Mouse (Mus musculus): ENCODE measurements at regions not wholly inside any gene's neighbourhood (a gene's known extent, or its start where the extent isn't known, plus 50 kb on each side); places are given as distances from the start of the nearest gene placed in this dataset.

DNA sequence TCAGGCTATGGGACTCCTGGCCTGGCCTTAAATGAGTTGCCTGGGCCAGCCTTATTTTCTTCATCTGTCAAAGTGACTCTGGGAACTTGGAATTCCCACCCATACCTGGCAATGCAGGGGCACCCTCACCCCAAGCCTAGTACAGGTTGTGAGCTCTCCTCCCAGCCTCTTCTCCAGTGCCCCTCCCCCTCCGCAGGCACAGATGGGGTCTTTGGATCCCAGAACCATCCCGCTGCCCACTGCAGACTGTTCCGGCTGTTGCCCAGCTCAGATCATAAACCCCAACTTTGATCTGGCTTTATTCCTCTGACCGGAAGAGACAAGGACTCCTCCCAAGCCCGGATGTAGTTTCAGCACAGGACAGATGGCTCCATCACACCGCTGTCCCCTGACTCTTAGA, 91.3 kb downstream of the Micall2 start:
- TF ChIP-seq CTCF (IDR thresholded peaks at IDR 0.05) (no peak), EP300 (IDR thresholded peaks at IDR 0.05) (no peak)

All from lung, postnatal 0 days (tissue).